ENCODE assay signal across 18 mouse cellular contexts in genomic region chr12:73739611-73740219, GRCm38 (mm10).
DNase-seq lines count a peak whose midpoint lies in the region; ATAC-seq and TF ChIP-seq lines count a peak whose summit lies in the region.
"Had no signal": no experiment of that assay in that cellular context is flagged by ENCODE, and none has a peak within 500 bp of the region (broad histone marks: within the 10 kb centered on the region; RNA-seq: fewer than 3 reads in every experiment).

No protein-coding gene starts in this region.

- H3K9ac ChIP-seq in heart, embryonic 12.5 days: no peak overlapping the region
- no peak overlapping the region for H3K9ac ChIP-seq in heart, postnatal 0 days (replicated peaks; ENCODE audit: low read depth, low read length)
- H3K9ac ChIP-seq: forebrain, embryonic 15.5 days; hindbrain, embryonic 15.5 days; stomach, embryonic 15.5 days had no signal

- H3K4me3 ChIP-seq in heart, embryonic 12.5 days: no peak overlapping the region
- H3K4me3 ChIP-seq in lung, adult 2 months (replicated peaks; ENCODE audit: extremely low read depth, low read depth, low read length): no peak overlapping the region
- no peak overlapping the region for H3K4me3 ChIP-seq in heart, postnatal 0 days (ENCODE audit: low read depth, low read length)
- no peak overlapping the region for H3K4me3 ChIP-seq in left cerebral cortex, adult 2 months
- H3K4me3 ChIP-seq: forebrain, embryonic 15.5 days; hindbrain, embryonic 15.5 days; midbrain, embryonic 10.5 days; myocyte; stomach, embryonic 15.5 days had no signal

- no peaks in the 10 kb centered on the region for H3K27me3 ChIP-seq in heart, embryonic 12.5 days (replicated peaks)
- no peaks in the 10 kb centered on the region for H3K27me3 ChIP-seq in heart, postnatal 0 days (ENCODE audit: control insufficient read depth, insufficient read depth, low read length)
- H3K27me3 ChIP-seq: forebrain, embryonic 15.5 days; hindbrain, embryonic 15.5 days; stomach, embryonic 15.5 days had no signal

- intact Hi-C loops in left cerebral cortex, adult 2 months (cut with DNase I): no loop called here

- DNase-seq in heart, adult 11 months: peak; percentile 94
- peak; percentile 19 to 29 for DNase-seq in lung, adult 18-20 months
- DNase-seq in lung, adult 2 months: no peak
- DNase-seq in heart, postnatal 0 days (ENCODE audit: low spot score): peak; percentile 39
- peak; percentile 53 for DNase-seq in lung, postnatal 36 days
- DNase-seq in left cerebral cortex, adult 2 months (ENCODE audit: extremely low spot score in 1 of 2, low spot score in 2 of 2): no peak
- no peak for DNase-seq in embryo, embryonic 10 days (ENCODE audit: low spot score)
- DNase-seq: adrenal gland, adult 2 months; cerebellum, postnatal 10 days; liver; thymus, postnatal 14 days had no signal

- H3K36me3 ChIP-seq in heart, embryonic 12.5 days: no peaks in the 10 kb centered on the region
- no peaks in the 10 kb centered on the region for H3K36me3 ChIP-seq in heart, postnatal 0 days (replicated peaks; ENCODE audit: control insufficient read depth, insufficient read depth, low read length)
- H3K36me3 ChIP-seq: forebrain, embryonic 15.5 days; hindbrain, embryonic 15.5 days; midbrain, embryonic 10.5 days; stomach, embryonic 15.5 days had no signal

- no peak for ATAC-seq in heart, embryonic 12.5 days (ENCODE audit: insufficient number of reproducible peaks, low FRiP score)
- ATAC-seq in heart, postnatal 0 days (ENCODE audit: insufficient read depth, low read depth): peak; percentile 53
- ATAC-seq: forebrain, embryonic 15.5 days had no signal

- H3K27ac ChIP-seq in heart, embryonic 12.5 days (ENCODE audit: poor library complexity, severe bottlenecking): no peak overlapping the region
- no peak overlapping the region for H3K27ac ChIP-seq in heart, postnatal 0 days (ENCODE audit: low read depth)
- no peak overlapping the region for H3K27ac ChIP-seq in left cerebral cortex, adult 2 months
- H3K27ac ChIP-seq: forebrain, embryonic 15.5 days; hindbrain, embryonic 15.5 days; kidney, postnatal 0 days; midbrain, embryonic 10.5 days; stomach, embryonic 15.5 days had no signal

- TF ChIP-seq EP300 in heart, postnatal 0 days (IDR thresholded peaks at IDR 0.05; ENCODE audit: low read depth): no peak

- WGBS in heart, embryonic 12.5 days: 75% methylated on average over 6 of the region's 6 CpGs
- 75% methylated on average over 6 of the region's 6 CpGs for WGBS in lung, adult 2 months
- WGBS in heart, postnatal 0 days: 72% methylated on average over 6 of the region's 6 CpGs

- no peak for TF ChIP-seq CTCF in lung, adult 2 months (IDR thresholded peaks at IDR 0.05; ENCODE audit: insufficient read depth, low read length)
- TF ChIP-seq CTCF in heart, postnatal 0 days (IDR thresholded peaks at IDR 0.05; ENCODE audit: low read depth): no peak
- TF ChIP-seq CTCF in left cerebral cortex, adult 2 months (IDR thresholded peaks at IDR 0.05): no peak

- H3K4me1 ChIP-seq in heart, embryonic 12.5 days (replicated peaks): peaks cover 20% of the 10 kb centered on the region
- H3K4me1 ChIP-seq in lung, adult 2 months (ENCODE audit: control insufficient read depth, insufficient read depth, low read length): peaks cover 8% of the 10 kb centered on the region
- H3K4me1 ChIP-seq in heart, postnatal 0 days (ENCODE audit: control insufficient read depth, insufficient read depth): peaks cover 12% of the 10 kb centered on the region; the same call in 1 of the 2 replicates
- H3K4me1 ChIP-seq: forebrain, embryonic 15.5 days; hindbrain, embryonic 15.5 days; midbrain, embryonic 10.5 days; stomach, embryonic 15.5 days had no signal

- H3K4me2 ChIP-seq in heart, embryonic 12.5 days: no peak overlapping the region
- H3K4me2 ChIP-seq in heart, postnatal 0 days (ENCODE audit: low read depth, low read length): no peak overlapping the region
- H3K4me2 ChIP-seq: forebrain, embryonic 15.5 days; hindbrain, embryonic 15.5 days; stomach, embryonic 15.5 days had no signal

- no peak for TF ChIP-seq POLR2A in lung, adult 2 months (IDR thresholded peaks at IDR 0.05; ENCODE audit: borderline replicate concordance, extremely low read depth, low read depth, low read length)

- H3K9me3 ChIP-seq in heart, embryonic 12.5 days (replicated peaks): no peaks in the 10 kb centered on the region
- H3K9me3 ChIP-seq in heart, postnatal 0 days (replicated peaks; ENCODE audit: control insufficient read depth, low read length): no peaks in the 10 kb centered on the region
- H3K9me3 ChIP-seq: forebrain, embryonic 15.5 days; hindbrain, embryonic 15.5 days; midbrain, embryonic 10.5 days; stomach, embryonic 15.5 days had no signal

Comparison
In these comparisons a context has a peak if more than half of its experiments do, and no peak if none do; other contexts are left out.
1. DNase-seq: peak in heart, adult 11 months (single experiment), lung, adult 18-20 months (2 of 2), heart, postnatal 0 days (single experiment) and lung, postnatal 36 days (single experiment); none in lung, adult 2 months (single experiment), left cerebral cortex, adult 2 months (0 of 2) and embryo, embryonic 10 days (single experiment).